In genomic region chr1:52708745-52709144, GRCm38 (mm10) we compare ENCODE assay signal across 27 mouse cellular contexts. TPM values are rescaled to one million over a fixed set of nuclear protein-coding genes. Genes with fewer than 3 reads are reported as not detected.
DNase-seq lines count a peak whose midpoint lies in the region; ATAC-seq lines count a peak whose summit lies in the region.
"Had no signal": no experiment of that assay in that cellular context is flagged by ENCODE, and none has a peak within 500 bp of the region (broad histone marks: within the 10 kb centered on the region; RNA-seq: fewer than 3 reads in every experiment).

No protein-coding gene starts in this region.

- no peaks in the 10 kb centered on the region for H3K9me3 ChIP-seq in midbrain, embryonic 11.5 days (ENCODE audit: control insufficient read depth, low read length)
- H3K9me3 ChIP-seq in midbrain, embryonic 16.5 days (replicated peaks; ENCODE audit: control insufficient read depth, low read length, poor library complexity, severe bottlenecking) = no peaks in the 10 kb centered on the region
- H3K9me3 ChIP-seq: embryonic facial prominence, embryonic 10.5 days; embryonic facial prominence, embryonic 13.5 days; forebrain, embryonic 12.5 days; forebrain, embryonic 15.5 days; heart, embryonic 10.5 days; heart, embryonic 13.5 days had no signal

- H3K4me3 ChIP-seq in midbrain, embryonic 11.5 days (ENCODE audit: low read depth, low read length) = no peak overlapping the region
- no peak overlapping the region for H3K4me3 ChIP-seq in midbrain, embryonic 16.5 days (ENCODE audit: low read depth, low read length)
- H3K4me3 ChIP-seq: embryonic facial prominence, embryonic 10.5 days; embryonic facial prominence, embryonic 13.5 days; erythroblast, embryonic 14.5 days; forebrain, embryonic 12.5 days; forebrain, embryonic 15.5 days; heart, adult 2 months; heart, embryonic 10.5 days; heart, embryonic 13.5 days had no signal

- no peaks in the 10 kb centered on the region for H3K4me1 ChIP-seq in midbrain, embryonic 11.5 days (ENCODE audit: control insufficient read depth, insufficient read depth, low read length)
- no peaks in the 10 kb centered on the region for H3K4me1 ChIP-seq in midbrain, embryonic 16.5 days (ENCODE audit: control insufficient read depth, insufficient read depth, low read length)
- H3K4me1 ChIP-seq: embryonic facial prominence, embryonic 10.5 days; embryonic facial prominence, embryonic 13.5 days; forebrain, embryonic 12.5 days; forebrain, embryonic 15.5 days; heart, embryonic 10.5 days; heart, embryonic 13.5 days had no signal

- no peaks in the 10 kb centered on the region for H3K27me3 ChIP-seq in midbrain, embryonic 11.5 days (ENCODE audit: control insufficient read depth, insufficient read depth, low read length)
- no peaks in the 10 kb centered on the region for H3K27me3 ChIP-seq in midbrain, embryonic 16.5 days (ENCODE audit: control insufficient read depth, insufficient read depth, low read depth, low read length)
- H3K27me3 ChIP-seq: CH12.LX; embryonic facial prominence, embryonic 13.5 days; forebrain, embryonic 12.5 days; forebrain, embryonic 15.5 days; heart, embryonic 13.5 days had no signal

- 87% methylated on average over 6 of the region's 6 CpGs for WGBS in midbrain, embryonic 11.5 days
- 90% methylated on average over 6 of the region's 6 CpGs for WGBS in midbrain, embryonic 16.5 days

- H3K27ac ChIP-seq in midbrain, embryonic 11.5 days (ENCODE audit: low read depth, low read length) = no peak overlapping the region
- no peak overlapping the region for H3K27ac ChIP-seq in midbrain, embryonic 16.5 days (ENCODE audit: low read length)
- H3K27ac ChIP-seq: embryonic facial prominence, embryonic 10.5 days; embryonic facial prominence, embryonic 13.5 days; forebrain, embryonic 12.5 days; forebrain, embryonic 15.5 days; heart, adult 2 months; heart, embryonic 10.5 days; heart, embryonic 13.5 days; hindbrain, embryonic 14.5 days; hindbrain, postnatal 0 days had no signal

- no peak for ATAC-seq in midbrain, embryonic 11.5 days (ENCODE audit: low FRiP score)
- ATAC-seq in midbrain, embryonic 16.5 days = no peak
- peak; percentile 87 for ATAC-seq in megakaryocyte, adult 5-6 weeks (ENCODE audit: poor library complexity, severe bottlenecking)
- ATAC-seq: forebrain, embryonic 15.5 days; hindbrain, postnatal 0 days had no signal

- no peaks in the 10 kb centered on the region for H3K36me3 ChIP-seq in midbrain, embryonic 11.5 days (ENCODE audit: control insufficient read depth, insufficient read depth, low read length)
- H3K36me3 ChIP-seq in midbrain, embryonic 16.5 days (ENCODE audit: control insufficient read depth, insufficient read depth, low read length) = peaks cover 9% of the 10 kb centered on the region
- H3K36me3 ChIP-seq: embryonic facial prominence, embryonic 10.5 days; embryonic facial prominence, embryonic 13.5 days; forebrain, embryonic 12.5 days; heart, embryonic 10.5 days had no signal

- peak; percentile 12 for DNase-seq in midbrain, embryonic 11.5 days (ENCODE audit: low spot score, missing footprints)
- peak; percentile 74 to 90 for DNase-seq in natural killer cell, adult 2 months (ENCODE audit: low spot score in 2 of 2)
- no peak for DNase-seq in cerebellum, adult 11 months
- no peak for DNase-seq in thymus, postnatal 10 days (ENCODE audit: low spot score in 2 of 2)
- DNase-seq: adrenal gland, adult 2 months; adrenal gland, postnatal 25 days; B cell, adult 2 months; cerebellum, adult 18-20 months; cerebellum, adult 9-10 months; cerebellum, postnatal 14 days; embryo, embryonic 11 days; gastrocnemius, postnatal 25 days; heart, adult 2 months; heart, postnatal 14 days; heart, postnatal 4 days had no signal

- no peak overlapping the region for H3K4me2 ChIP-seq in midbrain, embryonic 11.5 days
- no peak overlapping the region for H3K4me2 ChIP-seq in midbrain, embryonic 16.5 days (ENCODE audit: low read length)
- H3K4me2 ChIP-seq: embryonic facial prominence, embryonic 13.5 days; forebrain, embryonic 12.5 days; forebrain, embryonic 15.5 days; heart, embryonic 13.5 days; hindbrain, embryonic 14.5 days had no signal

- no peak overlapping the region for H3K9ac ChIP-seq in midbrain, embryonic 11.5 days (ENCODE audit: low read length)
- H3K9ac ChIP-seq in midbrain, embryonic 16.5 days (ENCODE audit: low read depth, low read length) = no peak overlapping the region
- H3K9ac ChIP-seq: embryonic facial prominence, embryonic 13.5 days; forebrain, embryonic 12.5 days; forebrain, embryonic 15.5 days; heart, embryonic 13.5 days; hindbrain, embryonic 14.5 days had no signal

RNA-seq across cellular contexts. Expression of gene Mfsd6, which starts 18.5 kb away (rescaled TPM):
- polyA plus RNA-seq in midbrain, embryonic 11.5 days (2014; fragmentation: Nextera tagmentation; extraction: Ambion mirVana) = 3.1 and 3.4 TPM in 2 replicates
- polyA plus RNA-seq in midbrain, embryonic 16.5 days (2015; fragmentation: Nextera tagmentation; extraction: Ambion mirVana) = 12.1 and 12.3 TPM in 2 replicates
- total RNA-seq in megakaryocyte, adult 5-6 weeks (2015) = 30.6 and 33.0 TPM in 2 replicates
- 26.8 and 31.8 TPM in 2 replicates for total RNA-seq in megakaryocyte, adult 5-6 weeks (2017)
- polyA plus RNA-seq: erythroblast, embryonic 14.5 days had no signal

Comparison
In these comparisons a context has a peak if more than half of its experiments do, and no peak if none do; other contexts are left out.
1. DNase-seq: peak in midbrain, embryonic 11.5 days (single experiment) and natural killer cell, adult 2 months (2 of 2); none in cerebellum, adult 11 months (single experiment) and thymus, postnatal 10 days (0 of 2).